Mouse (Mus musculus) heart, embryonic 15.5 days (tissue): ENCODE data around the gene Selenbp2. TPM values are rescaled to one million over a fixed set of nuclear protein-coding genes. Genes with fewer than 3 reads are reported as not detected.

Source experiments
- polyA plus RNA-seq: library from polyadenylated mRNA; unstranded; fragments of >200 nt; fragmentation: Nextera tagmentation; extraction: Ambion mirVana; gene quantifications from 2 replicates; pipeline ENCODE4 v1.2.1, GENCODE M21; 2015

The Selenbp2 gene
- polyA plus RNA-seq, 1 experiment from 2014 or later, result 3.8 TPM

Other genes with a start within 250 kb of the Selenbp2 start
- 0.23 and 0.38 TPM in 2 replicates for gene Oaz3, start 249.6 kb upstream of the Selenbp2 start, polyA plus RNA-seq
- 1.0 and 4.5 TPM in 2 replicates for gene Celf3, start 215.3 kb upstream of the Selenbp2 start, polyA plus RNA-seq
- 4.9 and 6.2 TPM in 2 replicates for gene Riiad1, start 213.2 kb upstream of the Selenbp2 start, polyA plus RNA-seq
- gene Snx27, start 110.8 kb upstream of the Selenbp2 start, polyA plus RNA-seq, result 30.7 and 32.0 TPM in 2 replicates
- gene Gm10972, start 50.4 kb upstream of the Selenbp2 start, polyA plus RNA-seq, result not detected in 2 replicates
- 5.3 and 7.2 TPM in 2 replicates for gene Tuft1, start 34.7 kb upstream of the Selenbp2 start, polyA plus RNA-seq
- 1.4 and 4.7 TPM in 2 replicates for gene Cgn, start 92.9 kb downstream of the Selenbp2 start, polyA plus RNA-seq
- gene Pogz, start 144.0 kb downstream of the Selenbp2 start, polyA plus RNA-seq, result 8.5 and 10.2 TPM in 2 replicates
- 223 and 265 TPM in 2 replicates for gene Psmb4, start 193.4 kb downstream of the Selenbp2 start, polyA plus RNA-seq
- gene Selenbp1, start 239.5 kb downstream of the Selenbp2 start, polyA plus RNA-seq, result 89.6 and 103 TPM in 2 replicates